Mouse (Mus musculus): ENCODE measurements around the gene Morn4. TPM values are rescaled to one million over a fixed set of nuclear protein-coding genes. Genes with fewer than 3 reads are reported as not detected.

Gene Morn4
- total RNA-seq (2017), result 1.1 and 2.8 TPM in 2 replicates

DNA sequence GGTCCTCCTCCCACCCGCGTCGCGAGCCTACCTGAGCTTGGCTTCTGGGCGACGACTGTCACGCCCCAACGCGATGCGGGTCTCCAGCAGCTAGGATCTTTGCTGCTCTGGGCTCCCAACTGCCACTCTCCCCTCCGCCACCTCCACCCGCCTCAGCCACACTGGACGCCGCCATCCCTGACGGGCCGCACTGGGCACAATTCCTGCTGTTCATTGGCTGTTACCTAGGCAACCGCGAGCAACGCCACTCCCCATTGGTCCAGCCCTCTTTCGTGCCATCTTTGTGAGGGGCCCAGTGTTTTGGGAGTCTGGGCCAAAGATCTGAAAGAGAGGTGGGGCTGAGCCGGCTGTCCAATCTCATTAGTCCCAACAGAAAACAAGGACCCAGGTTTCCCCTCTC is at the start of gene Morn4:
TSS of gene Morn4 (minus strand) at position 192 of the 400 bp plus-strand sequence.
- ATAC-seq (replicated peaks in 1 of 2; ENCODE audit: insufficient read depth in 1 of 2, low FRiP score in 2 of 2, low TSS enrichment in 1 of 2, low read depth in 1 of 2, poor library complexity in 2 of 2, severe bottlenecking in 2 of 2), result peak; percentile 51 to 52

- ATAC-seq (replicated peaks in 1 of 2; ENCODE audit: insufficient read depth in 1 of 2, low FRiP score in 2 of 2, low TSS enrichment in 1 of 2, low read depth in 1 of 2, poor library complexity in 2 of 2, severe bottlenecking in 2 of 2), result no peak
Measured at GRCm38 (mm10) chr19:42135070-42135469, 48.9 kb upstream of the Morn4 start.

DNA sequence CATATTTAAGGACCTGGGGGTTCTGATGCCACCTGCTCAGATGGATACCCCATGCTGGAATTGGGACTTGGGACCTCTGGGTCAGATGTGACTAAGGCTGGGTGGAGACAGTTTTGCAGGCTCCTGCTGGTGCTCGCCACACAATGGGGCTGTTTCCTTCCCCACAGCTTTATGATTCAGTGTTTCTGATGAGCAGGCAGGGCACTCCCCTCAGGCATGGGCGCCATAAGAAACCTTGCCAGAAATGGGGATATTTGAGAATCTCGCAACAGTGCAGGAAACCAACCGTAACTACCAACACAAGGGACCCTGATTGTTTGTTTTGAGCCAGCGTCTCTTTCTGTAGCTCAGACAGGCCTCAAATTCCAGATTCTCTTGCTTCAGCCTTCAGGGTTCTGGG is 44.9 kb upstream of the Morn4 start:
- ATAC-seq (replicated peaks in 1 of 2; ENCODE audit: insufficient read depth in 1 of 2, low FRiP score in 2 of 2, low TSS enrichment in 1 of 2, low read depth in 1 of 2, poor library complexity in 2 of 2, severe bottlenecking in 2 of 2), result no peak

GRCm38 (mm10) chr19:42130294-42130606 is 44.1 kb upstream of the Morn4 start:
- ATAC-seq (replicated peaks in 1 of 2; ENCODE audit: insufficient read depth in 1 of 2, low FRiP score in 2 of 2, low TSS enrichment in 1 of 2, low read depth in 1 of 2, poor library complexity in 2 of 2, severe bottlenecking in 2 of 2), result no peak

- ATAC-seq (replicated peaks in 1 of 2; ENCODE audit: insufficient read depth in 1 of 2, low FRiP score in 2 of 2, low TSS enrichment in 1 of 2, low read depth in 1 of 2, poor library complexity in 2 of 2, severe bottlenecking in 2 of 2), result peak; percentile 24 to 30
Measured at GRCm38 (mm10) chr19:42129509-42130293, 43.5 kb upstream of the Morn4 start.

DNA sequence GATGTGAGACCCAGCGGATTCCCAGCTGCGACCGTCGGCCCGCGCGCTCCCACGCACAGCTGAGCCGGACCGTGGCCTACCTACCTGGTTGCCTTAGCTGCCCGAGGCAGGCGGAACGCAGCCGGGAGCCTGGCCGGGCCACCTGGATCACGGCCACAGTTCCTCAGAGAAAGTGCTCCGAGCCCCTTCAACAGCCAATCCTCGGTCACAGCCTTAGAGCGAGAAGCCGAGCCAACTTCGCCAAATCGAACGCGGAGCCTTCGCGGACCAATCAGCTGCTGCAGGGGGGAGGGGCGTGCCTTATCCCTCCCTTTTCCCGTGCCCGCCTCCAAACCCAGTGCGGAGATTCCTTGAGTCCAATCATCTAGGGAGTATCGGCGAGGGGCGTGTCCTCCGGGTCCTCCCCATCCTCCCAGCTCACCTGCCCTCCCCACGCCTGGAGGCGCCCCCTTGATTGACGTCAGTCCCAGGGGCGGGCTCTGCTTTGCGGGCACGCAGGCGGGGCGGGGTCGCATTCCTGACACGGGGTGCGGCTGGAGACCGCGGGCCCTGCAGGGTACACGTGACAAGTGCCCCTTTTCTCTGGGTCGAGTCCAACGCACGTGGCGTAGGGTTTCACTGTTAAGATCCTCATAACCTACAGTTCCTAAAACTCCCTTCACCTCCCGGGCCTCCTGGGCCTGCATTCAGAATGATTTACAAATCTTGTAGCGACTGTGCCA is 42.8 kb upstream of the Morn4 start, which contains the start of gene Avpi1:
TSS of gene Avpi1 (minus strand) at position 273 of the 722 bp plus-strand sequence.
- peak; percentile 83 to 91 for ATAC-seq (replicated peaks in 1 of 2; ENCODE audit: insufficient read depth in 1 of 2, low FRiP score in 2 of 2, low TSS enrichment in 1 of 2, low read depth in 1 of 2, poor library complexity in 2 of 2, severe bottlenecking in 2 of 2)

- ATAC-seq (replicated peaks in 1 of 2; ENCODE audit: insufficient read depth in 1 of 2, low FRiP score in 2 of 2, low TSS enrichment in 1 of 2, low read depth in 1 of 2, poor library complexity in 2 of 2, severe bottlenecking in 2 of 2), result no peak
Measured at GRCm38 (mm10) chr19:42128052-42128740, 42.0 kb upstream of the Morn4 start.

DNA sequence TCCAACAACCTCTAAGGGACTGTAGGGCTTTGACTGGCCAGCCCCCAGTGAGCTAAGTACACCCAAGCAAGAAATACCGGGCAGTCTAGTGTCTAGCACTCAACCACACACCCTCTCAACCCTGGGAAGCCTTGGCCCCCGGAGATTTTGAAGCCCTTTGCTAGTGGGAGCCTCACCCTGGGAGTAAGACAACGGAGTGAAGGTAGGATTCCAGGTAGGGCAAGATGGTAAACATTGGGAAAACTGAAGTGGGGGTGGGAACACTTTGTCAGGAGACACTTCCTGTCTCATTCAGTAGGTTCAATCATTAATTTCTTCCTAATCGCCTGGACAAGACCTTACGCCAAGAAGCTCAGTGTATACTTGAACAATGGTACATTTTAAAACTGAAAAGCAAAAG is 40.9 kb upstream of the Morn4 start:
- no peak for ATAC-seq (replicated peaks in 1 of 2; ENCODE audit: insufficient read depth in 1 of 2, low FRiP score in 2 of 2, low TSS enrichment in 1 of 2, low read depth in 1 of 2, poor library complexity in 2 of 2, severe bottlenecking in 2 of 2)

DNA sequence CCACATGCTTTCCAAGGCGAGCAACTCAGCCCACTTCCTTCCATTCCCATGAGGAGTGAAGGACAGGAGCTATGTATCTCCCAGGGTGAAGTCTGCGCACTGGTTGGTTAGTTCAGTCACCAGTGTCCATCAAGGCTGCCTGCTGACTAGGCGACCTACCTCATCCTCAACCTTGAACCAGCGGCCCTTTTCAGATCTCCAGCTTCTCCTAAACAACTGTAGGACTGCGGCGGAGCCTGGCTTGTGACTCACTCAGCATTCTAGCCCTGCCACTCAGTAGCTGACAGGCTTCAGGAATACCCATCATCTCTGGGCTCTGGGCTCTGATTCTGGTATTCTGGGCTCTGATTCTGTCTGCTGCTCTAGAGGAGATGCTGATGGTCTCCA is 40.1 kb upstream of the Morn4 start:
- ATAC-seq (replicated peaks in 1 of 2; ENCODE audit: insufficient read depth in 1 of 2, low FRiP score in 2 of 2, low TSS enrichment in 1 of 2, low read depth in 1 of 2, poor library complexity in 2 of 2, severe bottlenecking in 2 of 2), result no peak

GRCm38 (mm10) chr19:42125501-42126218 is 39.5 kb upstream of the Morn4 start:
- no peak for ATAC-seq (replicated peaks in 1 of 2; ENCODE audit: insufficient read depth in 1 of 2, low FRiP score in 2 of 2, low TSS enrichment in 1 of 2, low read depth in 1 of 2, poor library complexity in 2 of 2, severe bottlenecking in 2 of 2)

DNA sequence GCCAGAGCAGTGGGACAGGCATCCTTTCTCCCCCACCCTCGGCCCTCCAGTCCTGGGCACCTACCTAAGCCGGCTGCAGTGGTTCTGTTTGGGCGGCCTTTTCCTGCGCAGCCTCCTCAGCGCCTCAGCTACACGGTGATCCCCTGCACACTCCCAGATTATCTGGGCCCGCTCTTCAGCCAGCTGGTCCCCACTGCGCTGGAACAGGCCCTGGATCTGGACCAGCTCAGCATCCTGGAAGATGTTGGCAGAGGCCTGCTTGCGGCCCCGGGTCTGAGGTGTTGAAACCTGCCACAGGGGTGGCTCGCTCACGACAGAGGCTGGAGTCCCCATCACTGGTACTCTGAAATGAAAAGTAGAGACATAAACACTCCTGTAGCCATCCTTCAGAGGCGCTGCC is 38.5 kb upstream of the Morn4 start:
- no peak for ATAC-seq (replicated peaks in 1 of 2; ENCODE audit: insufficient read depth in 1 of 2, low FRiP score in 2 of 2, low TSS enrichment in 1 of 2, low read depth in 1 of 2, poor library complexity in 2 of 2, severe bottlenecking in 2 of 2)

DNA sequence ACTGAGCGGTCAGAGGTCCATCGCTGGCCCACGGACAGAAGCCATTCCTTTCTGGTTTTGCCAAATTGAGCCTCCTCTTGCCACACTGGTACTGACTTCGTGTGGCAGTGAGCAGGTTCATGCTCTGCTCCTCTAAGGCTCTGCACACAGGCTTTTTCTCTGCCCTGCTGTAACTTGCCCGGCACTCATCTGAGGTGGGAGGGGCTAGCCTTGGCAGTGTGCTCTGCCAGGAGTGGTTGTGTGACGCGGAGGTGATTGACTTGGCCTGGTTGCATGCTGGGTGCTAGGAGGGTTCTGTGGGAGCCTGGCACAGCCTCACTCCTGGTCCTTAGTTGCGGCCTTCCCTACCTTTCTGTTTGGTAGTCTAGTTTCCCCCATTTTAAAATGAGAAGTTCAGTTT is 34.3 kb upstream of the Morn4 start:
- no peak for ATAC-seq (replicated peaks in 1 of 2; ENCODE audit: insufficient read depth in 1 of 2, low FRiP score in 2 of 2, low TSS enrichment in 1 of 2, low read depth in 1 of 2, poor library complexity in 2 of 2, severe bottlenecking in 2 of 2)

DNA sequence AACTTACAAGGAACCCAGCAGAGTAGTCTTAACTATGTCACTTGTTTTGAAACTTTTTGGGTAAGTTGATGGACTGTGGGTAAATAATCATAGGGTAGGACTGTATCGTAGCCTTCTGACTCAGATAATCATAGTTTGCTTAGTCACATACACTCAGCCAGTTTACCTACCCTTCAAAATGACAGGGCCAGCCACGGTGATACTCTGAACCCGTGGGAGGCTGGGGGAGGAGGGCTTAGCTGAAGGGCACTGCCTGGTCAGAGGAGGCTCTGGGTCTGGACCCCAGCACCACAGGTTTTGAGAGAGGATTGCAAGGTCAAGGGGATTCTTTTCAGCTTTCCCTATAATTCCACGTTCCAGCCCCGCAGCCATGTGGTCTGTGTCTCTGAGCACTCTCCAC is 32.4 kb upstream of the Morn4 start:
- no peak for ATAC-seq (replicated peaks in 1 of 2; ENCODE audit: insufficient read depth in 1 of 2, low FRiP score in 2 of 2, low TSS enrichment in 1 of 2, low read depth in 1 of 2, poor library complexity in 2 of 2, severe bottlenecking in 2 of 2)

DNA sequence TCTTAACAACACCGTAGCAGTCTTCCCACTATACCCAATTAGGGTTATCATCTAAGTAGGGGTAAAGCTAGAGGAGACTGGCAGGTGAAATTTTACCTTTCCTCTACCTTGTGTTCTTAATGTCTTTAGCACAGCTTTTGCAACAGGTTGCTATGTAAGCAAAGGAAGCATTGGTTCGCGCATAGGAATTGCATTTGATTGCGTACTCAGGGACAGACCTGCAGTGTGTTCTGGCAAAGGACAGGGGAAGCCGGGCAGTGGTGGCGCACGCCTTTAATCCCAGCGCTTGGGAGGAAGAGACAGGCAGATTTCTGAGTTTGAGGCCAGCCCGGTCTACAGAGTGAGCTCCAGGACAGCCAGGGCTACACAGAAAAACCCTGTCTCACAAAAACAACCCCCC is 32.0 kb upstream of the Morn4 start:
- ATAC-seq (replicated peaks in 1 of 2; ENCODE audit: insufficient read depth in 1 of 2, low FRiP score in 2 of 2, low TSS enrichment in 1 of 2, low read depth in 1 of 2, poor library complexity in 2 of 2, severe bottlenecking in 2 of 2), result no peak

GRCm38 (mm10) chr19:42115783-42116335 is 29.7 kb upstream of the Morn4 start:
- no peak for ATAC-seq (replicated peaks in 1 of 2; ENCODE audit: insufficient read depth in 1 of 2, low FRiP score in 2 of 2, low TSS enrichment in 1 of 2, low read depth in 1 of 2, poor library complexity in 2 of 2, severe bottlenecking in 2 of 2)

GRCm38 (mm10) chr19:42104681-42105080 is 18.5 kb upstream of the Morn4 start:
- no peak for ATAC-seq (replicated peaks in 1 of 2; ENCODE audit: insufficient read depth in 1 of 2, low FRiP score in 2 of 2, low TSS enrichment in 1 of 2, low read depth in 1 of 2, poor library complexity in 2 of 2, severe bottlenecking in 2 of 2)

- ATAC-seq (replicated peaks in 1 of 2; ENCODE audit: insufficient read depth in 1 of 2, low FRiP score in 2 of 2, low TSS enrichment in 1 of 2, low read depth in 1 of 2, poor library complexity in 2 of 2, severe bottlenecking in 2 of 2), result no peak
Measured at GRCm38 (mm10) chr19:42099406-42099805, 13.2 kb upstream of the Morn4 start.
